Mouse (Mus musculus) neural tube, embryonic 15.5 days (tissue): ENCODE measurements around the gene Tbc1d9. TPM values are rescaled to one million over a fixed set of nuclear protein-coding genes. Genes with fewer than 3 reads are reported as not detected.

Experiments
- ATAC-seq: fragments of 200-750 bp; cut with Nextera tagmentation; 2 replicates; pipeline ENCODE4 v1.8.0; 2017; ENCODE audit warnings: mild to moderate bottlenecking, moderate TSS enrichment, moderate library complexity; ENCODE audit not compliant: low FRiP score
- H3K27ac ChIP-seq: fragments of 300-500 bp; sonication (generic); replicated peaks from 2 replicates; pipeline ENCODE4 v1.5.1; 2015; ENCODE audit warnings: mild to moderate bottlenecking, inconsistent platforms
- H3K27me3 ChIP-seq: fragments of 300-500 bp; sonication (generic); replicated peaks from 2 replicates; pipeline ENCODE4 v1.6.1; 2015; ENCODE audit warnings: inconsistent platforms
- H3K36me3 ChIP-seq: fragments of 300-500 bp; sonication (generic); 2 replicates; pipeline ENCODE4 v1.6.1; 2015; ENCODE audit warnings: inconsistent platforms
- H3K4me1 ChIP-seq: fragments of 300-500 bp; sonication (generic); 2 replicates; pipeline ENCODE4 v1.6.1; 2015; ENCODE audit warnings: inconsistent platforms
- H3K4me2 ChIP-seq: fragments of 300-500 bp; sonication (generic); 2 replicates; pipeline ENCODE4 v1.6.1; 2015; ENCODE audit warnings: inconsistent platforms, mild to moderate bottlenecking, moderate library complexity
- H3K4me3 ChIP-seq: fragments of 300-500 bp; sonication (generic); replicated peaks from 2 replicates; pipeline ENCODE4 v1.5.1; 2015; ENCODE audit warnings: mild to moderate bottlenecking, inconsistent platforms
- H3K9ac ChIP-seq: fragments of 300-500 bp; sonication (generic); replicated peaks from 2 replicates; pipeline ENCODE4 v1.6.1; 2015; ENCODE audit warnings: mild to moderate bottlenecking, inconsistent platforms
- H3K9me3 ChIP-seq: fragments of 300-500 bp; sonication (generic); replicated peaks from 2 replicates; pipeline ENCODE4 v1.6.1; 2016; ENCODE audit warnings: inconsistent platforms
- WGBS: fragments of 180-500 bp; shearing (Covaris S2); methylation state at CpG from one replicate; pipeline ENCODE4 v1.1.7; 2015; ENCODE audit warnings: mixed read lengths; 5-methylcytosine and 5-hydroxymethylcytosine counted together
- polyA plus RNA-seq: library from polyadenylated mRNA; unstranded; fragments of >200 nt; fragmentation: Nextera tagmentation; extraction: Ambion mirVana; gene quantifications from 2 replicates; pipeline ENCODE4 v1.2.1, GENCODE M21; 2015

Gene Tbc1d9
- polyA plus RNA-seq, 1 experiment from 2014 or later: 14.4 TPM

DNA sequence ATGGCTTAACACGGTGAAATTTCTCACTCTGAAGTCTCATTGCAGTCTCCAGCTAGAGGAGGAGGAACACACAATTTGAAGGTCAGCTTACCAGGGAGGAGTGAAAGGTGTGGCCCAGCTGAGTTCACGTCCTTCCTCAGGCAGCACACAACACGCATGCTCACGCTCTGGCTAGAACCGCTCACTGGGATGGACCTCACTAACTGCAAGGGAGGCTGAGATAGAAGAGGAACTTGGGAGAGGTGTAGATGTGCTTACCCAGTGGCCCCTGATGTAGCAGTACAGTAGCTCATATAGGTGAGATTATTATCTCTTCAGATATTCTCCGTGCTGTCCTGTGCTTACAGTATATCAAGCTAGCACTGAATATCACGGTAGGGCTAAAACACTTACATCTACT lies 45.5 kb downstream of the Tbc1d9 start:
- Histone ChIP-seq H3K4me2 (no peak overlapping the region), H3K9ac (no peak overlapping the region), H3K4me1 (no peaks in the 10 kb centered on the region), H3K27ac (no peak overlapping the region), H3K9me3 (no peaks in the 10 kb centered on the region), H3K4me3 (no peak overlapping the region), H3K36me3 (peaks cover 7% of the 10 kb centered on the region), H3K27me3 (no peaks in the 10 kb centered on the region)
- ATAC-seq: no peak
- 89% methylated on average over 7 of the region's 7 CpGs for WGBS

GRCm38 (mm10) chr8:83215065-83215464 lies 49.9 kb downstream of the Tbc1d9 start:
- 61% methylated on average over 5 of the region's 5 CpGs for WGBS
- no peaks in the 10 kb centered on the region for H3K27me3 ChIP-seq
- no peaks in the 10 kb centered on the region for H3K4me1 ChIP-seq
- no peak overlapping the region for H3K4me3 ChIP-seq
- H3K27ac ChIP-seq: no peak overlapping the region
- peaks cover 7% of the 10 kb centered on the region for H3K36me3 ChIP-seq
- ATAC-seq: no peak
- no peak overlapping the region for H3K4me2 ChIP-seq
- no peaks in the 10 kb centered on the region for H3K9me3 ChIP-seq
- no peak overlapping the region for H3K9ac ChIP-seq

DNA sequence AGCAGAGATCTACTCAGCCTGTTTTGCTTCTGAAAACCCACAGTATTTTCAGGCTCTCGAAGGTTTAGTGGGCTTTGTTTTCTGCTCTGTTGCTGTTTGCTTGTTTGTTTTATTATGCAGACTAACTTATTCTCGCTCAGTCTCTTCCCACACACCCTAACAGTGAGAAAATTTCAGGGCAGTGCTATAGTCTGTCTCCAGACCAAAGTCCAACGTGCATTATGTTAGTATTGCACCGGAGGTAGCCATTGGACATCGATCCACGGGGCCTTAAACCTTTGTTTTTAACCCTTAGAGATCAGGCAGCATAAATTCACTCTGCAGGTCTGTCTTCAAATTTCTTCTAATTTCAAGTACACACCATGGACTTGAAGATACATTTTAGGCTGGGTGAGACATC lies 51.4 kb downstream of the Tbc1d9 start:
- WGBS: 85% methylated on average over 6 of the region's 6 CpGs

GRCm38 (mm10) chr8:83217196-83217595 lies 52.0 kb downstream of the Tbc1d9 start:
- 93% methylated on average over 9 of the region's 9 CpGs for WGBS
- Histone ChIP-seq H3K27me3 (no peaks in the 10 kb centered on the region), H3K4me2 (no peak overlapping the region), H3K36me3 (0 out of 2 replicates have a peak, but pooled peaks cover under 1% of the 10 kb centered on the region), H3K4me1 (no peaks in the 10 kb centered on the region), H3K4me3 (no peak overlapping the region), H3K9ac (no peak overlapping the region), H3K9me3 (no peaks in the 10 kb centered on the region), H3K27ac (no peak overlapping the region)
- no peak for ATAC-seq

More for the DNA sequence above, 51.4 kb downstream of the Tbc1d9 start:
- Histone ChIP-seq H3K4me3 (no peak overlapping the region), H3K36me3 (peaks cover 7% of the 10 kb centered on the region; the same call in 1 of the 2 replicates), H3K9me3 (no peaks in the 10 kb centered on the region), H3K4me1 (no peaks in the 10 kb centered on the region), H3K4me2 (no peak overlapping the region), H3K9ac (no peak overlapping the region), H3K27ac (no peak overlapping the region), H3K27me3 (no peaks in the 10 kb centered on the region)
- no peak for ATAC-seq

DNA sequence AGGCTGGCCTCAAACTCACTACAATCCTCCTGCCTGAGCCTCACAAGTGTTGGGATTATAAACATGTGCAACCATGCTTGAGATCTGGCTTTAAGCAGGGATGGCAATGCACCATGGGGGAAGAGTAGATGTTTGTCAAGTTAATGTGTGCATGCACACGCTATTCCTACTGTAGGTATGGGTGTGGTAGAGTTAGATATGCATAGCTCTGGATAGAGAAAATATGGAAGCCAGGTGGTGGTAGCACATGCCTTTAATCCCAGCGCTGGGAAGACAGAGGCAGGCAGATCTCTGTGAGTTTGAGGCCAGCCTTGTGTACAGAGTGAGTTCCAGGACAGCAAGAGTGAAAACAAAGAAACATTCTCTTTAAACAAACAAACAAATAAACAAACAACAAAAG lies 52.7 kb downstream of the Tbc1d9 start:
- Histone ChIP-seq H3K9ac (no peak overlapping the region), H3K27me3 (no peaks in the 10 kb centered on the region), H3K4me1 (no peaks in the 10 kb centered on the region), H3K4me3 (no peak overlapping the region), H3K9me3 (no peaks in the 10 kb centered on the region), H3K4me2 (no peak overlapping the region), H3K27ac (no peak overlapping the region), H3K36me3 (no peaks in the 10 kb centered on the region)
- 97% methylated on average over 2 of the region's 2 CpGs for WGBS
- ATAC-seq: no peak

DNA sequence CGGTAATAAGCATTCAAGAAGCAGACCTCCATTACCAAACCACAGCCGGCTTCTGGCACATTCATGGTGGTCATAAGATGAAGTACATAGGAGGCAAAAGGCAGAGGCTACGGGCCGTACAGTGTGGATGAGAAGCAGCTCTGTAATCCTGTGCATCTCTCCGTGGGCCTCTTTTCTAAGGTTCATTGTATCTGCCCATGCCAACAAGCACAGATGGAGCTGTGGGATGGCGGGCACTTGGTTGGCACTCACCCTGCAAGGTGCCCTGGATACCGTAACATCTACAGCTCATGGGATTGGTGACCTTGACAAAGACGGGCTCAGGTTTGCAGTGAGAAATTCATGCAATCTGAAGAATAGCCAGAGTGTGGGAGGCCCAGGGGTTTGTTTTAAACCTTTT lies 54.2 kb downstream of the Tbc1d9 start:
- no peaks in the 10 kb centered on the region for H3K9me3 ChIP-seq
- H3K4me1 ChIP-seq: no peaks in the 10 kb centered on the region; the same call in 1 of the 2 replicates
- ATAC-seq: no peak
- no peaks in the 10 kb centered on the region for H3K36me3 ChIP-seq
- no peak overlapping the region for H3K4me3 ChIP-seq
- 80% methylated on average over 8 of the region's 8 CpGs for WGBS
- H3K27me3 ChIP-seq: no peaks in the 10 kb centered on the region
- no peak overlapping the region for H3K4me2 ChIP-seq
- H3K27ac ChIP-seq: no peak overlapping the region
- no peak overlapping the region for H3K9ac ChIP-seq

GRCm38 (mm10) chr8:83220746-83221145 lies 55.6 kb downstream of the Tbc1d9 start:
- Histone ChIP-seq H3K36me3 (no peaks in the 10 kb centered on the region), H3K4me2 (no peak overlapping the region), H3K4me1 (peaks cover 7% of the 10 kb centered on the region; the same call in 1 of the 2 replicates), H3K9ac (no peak overlapping the region), H3K27ac (no peak overlapping the region), H3K9me3 (no peaks in the 10 kb centered on the region), H3K4me3 (no peak overlapping the region), H3K27me3 (no peaks in the 10 kb centered on the region)
- ATAC-seq: no peak
- WGBS: 58% methylated on average over 3 of the region's 3 CpGs

- peak; percentile 88 for ATAC-seq
- no peak overlapping the region for H3K27ac ChIP-seq
- peaks cover 7% of the 10 kb centered on the region; the same call in 1 of the 2 replicates for H3K4me1 ChIP-seq
- no peak overlapping the region for H3K4me3 ChIP-seq
- H3K4me2 ChIP-seq: no peak overlapping the region
- H3K36me3 ChIP-seq: no peaks in the 10 kb centered on the region
- WGBS: 39% methylated on average over 5 of the region's 5 CpGs
- no peak overlapping the region for H3K9ac ChIP-seq
- H3K27me3 ChIP-seq: no peaks in the 10 kb centered on the region
- H3K9me3 ChIP-seq: no peaks in the 10 kb centered on the region
Observed at GRCm38 (mm10) chr8:83224754-83225416, 59.7 kb downstream of the Tbc1d9 start.

GRCm38 (mm10) chr8:83225598-83225997 lies 60.4 kb downstream of the Tbc1d9 start:
- Histone ChIP-seq H3K36me3 (no peaks in the 10 kb centered on the region), H3K4me3 (no peak overlapping the region), H3K27ac (no peak overlapping the region), H3K4me1 (peaks cover 7% of the 10 kb centered on the region; the same call in 1 of the 2 replicates), H3K9me3 (no peaks in the 10 kb centered on the region), H3K27me3 (no peaks in the 10 kb centered on the region), H3K4me2 (no peak overlapping the region), H3K9ac (no peak overlapping the region)
- 82% methylated on average over 2 of the region's 2 CpGs for WGBS
- ATAC-seq: no peak

DNA sequence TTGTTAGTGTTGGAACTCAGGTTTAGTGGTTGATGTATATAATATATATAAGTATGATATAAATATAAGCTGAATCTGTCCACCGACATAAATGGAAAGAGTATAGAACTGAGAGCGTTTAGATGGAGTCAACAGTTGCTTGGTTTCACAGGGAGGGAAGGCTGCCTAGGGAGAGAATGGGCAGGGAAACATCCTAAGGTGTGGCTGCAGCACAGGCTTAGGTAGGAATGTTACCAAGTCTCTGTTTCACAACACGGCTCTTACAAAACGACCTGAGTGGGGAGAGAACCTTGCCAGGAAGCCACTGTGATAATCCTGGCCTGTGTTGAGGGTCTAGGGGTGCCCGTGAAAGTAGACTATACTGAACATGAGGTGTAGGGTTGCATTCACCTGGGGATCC lies 62.2 kb downstream of the Tbc1d9 start:
- H3K27me3 ChIP-seq: no peaks in the 10 kb centered on the region
- no peak overlapping the region for H3K4me2 ChIP-seq
- peaks cover 7% of the 10 kb centered on the region; the same call in 1 of the 2 replicates for H3K4me1 ChIP-seq
- WGBS: 94% methylated on average over 5 of the region's 5 CpGs
- ATAC-seq: no peak
- H3K36me3 ChIP-seq: no peaks in the 10 kb centered on the region
- H3K9me3 ChIP-seq: no peaks in the 10 kb centered on the region
- no peak overlapping the region for H3K9ac ChIP-seq
- no peak overlapping the region for H3K27ac ChIP-seq
- no peak overlapping the region for H3K4me3 ChIP-seq

GRCm38 (mm10) chr8:83233099-83233498 lies 67.9 kb downstream of the Tbc1d9 start:
- no peaks in the 10 kb centered on the region for H3K27me3 ChIP-seq
- H3K4me3 ChIP-seq: no peak overlapping the region
- peaks cover 10% of the 10 kb centered on the region for H3K36me3 ChIP-seq
- no peak for ATAC-seq
- H3K9ac ChIP-seq: no peak overlapping the region
- WGBS: 82% methylated on average over 4 of the region's 4 CpGs
- no peak overlapping the region for H3K27ac ChIP-seq
- no peaks in the 10 kb centered on the region for H3K9me3 ChIP-seq
- H3K4me2 ChIP-seq: no peak overlapping the region
- H3K4me1 ChIP-seq: no peaks in the 10 kb centered on the region

DNA sequence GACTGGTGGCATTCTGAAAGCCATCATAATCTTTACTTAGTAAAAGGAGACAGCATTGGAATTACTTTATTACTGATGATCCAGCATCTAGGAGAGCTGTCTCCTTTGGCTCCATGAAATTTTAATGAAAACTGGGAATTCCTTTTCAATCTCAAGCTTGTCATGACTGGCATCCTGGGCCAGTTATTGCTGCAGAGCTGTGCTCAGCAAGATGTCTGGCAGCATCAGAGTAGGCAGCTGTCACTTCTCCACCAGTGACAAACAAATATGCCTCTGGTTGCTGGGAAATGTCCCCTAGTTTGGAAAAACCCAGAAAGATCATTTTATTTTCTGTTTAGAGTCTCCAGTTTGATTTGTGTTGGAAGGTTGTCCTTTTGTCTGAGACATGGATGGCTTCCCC lies 74.2 kb downstream of the Tbc1d9 start:
- H3K4me1 ChIP-seq: no peaks in the 10 kb centered on the region
- H3K9ac ChIP-seq: no peak overlapping the region
- no peak overlapping the region for H3K27ac ChIP-seq
- H3K36me3 ChIP-seq: peaks cover 23% of the 10 kb centered on the region
- H3K9me3 ChIP-seq: no peaks in the 10 kb centered on the region
- no peaks in the 10 kb centered on the region for H3K27me3 ChIP-seq
- no peak overlapping the region for H3K4me2 ChIP-seq
- H3K4me3 ChIP-seq: no peak overlapping the region
- no peak for ATAC-seq
